Mouse (Mus musculus) heart, adult 2 months (tissue): ENCODE measurements at regions not wholly inside any gene's neighbourhood (a gene's known extent, or its start where the extent isn't known, plus 50 kb on each side); places are given as distances from the start of the nearest gene placed in this dataset.
A peak's percentile ranks its signal among the peaks of the same experiment; 100 is the strongest.

Experiments used
- CTCF ChIP-seq: fragments of 200-600 bp; IDR thresholded peaks from 2 replicates; pipeline ENCODE4 v1.8.1; 2022; ENCODE audit warnings: antibody characterized with exemption, mild to moderate bottlenecking, moderate library complexity
- EP300 ChIP-seq: fragments of 200-500 bp; IDR thresholded peaks from 2 replicates; pipeline ENCODE4 v1.6.1; 2011; ENCODE audit warnings: low read depth, low read length, control low read depth; ENCODE audit not compliant: insufficient read depth

DNA sequence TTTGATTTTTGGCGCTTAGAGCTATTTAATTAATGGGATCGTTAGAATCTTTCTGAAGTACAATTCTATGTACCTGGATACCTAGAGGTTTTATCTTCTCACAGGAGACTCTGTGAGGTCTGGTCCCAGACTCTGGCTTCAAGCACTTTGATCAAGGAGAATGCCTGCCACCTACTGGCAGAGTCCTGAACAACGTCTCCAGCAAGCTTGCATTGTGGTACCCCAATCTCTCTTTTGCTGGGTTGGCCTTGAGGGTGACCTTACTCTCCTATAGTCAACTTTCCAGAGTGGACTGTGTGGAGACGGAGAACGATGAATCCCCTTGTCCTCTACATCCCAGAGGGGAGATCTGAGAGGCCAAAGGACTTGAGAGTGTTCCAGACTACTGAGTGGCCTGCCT, 173.5 kb downstream of the Thbs2 start:
- TF ChIP-seq CTCF (peak; percentile 86), EP300 (no peak)
